Mouse (Mus musculus) cerebellum, adult 2 months (tissue): Measurements from ENCODE around the gene Gpld1.

ENCODE experiments used
- CTCF ChIP-seq: fragments of 200-500 bp; IDR thresholded peaks from 2 replicates; pipeline ENCODE4 v1.5.1; 2011; ENCODE audit warnings: low read depth, mild to moderate bottlenecking, control low read depth, low read length, moderate library complexity, borderline replicate concordance; ENCODE audit not compliant: insufficient read depth
- POLR2A ChIP-seq: fragments of 200-500 bp; IDR thresholded peaks from 2 replicates; pipeline ENCODE4 v1.6.1; 2011; ENCODE audit warnings: low read length, control low read depth, borderline replicate concordance; ENCODE audit not compliant: insufficient read depth

DNA sequence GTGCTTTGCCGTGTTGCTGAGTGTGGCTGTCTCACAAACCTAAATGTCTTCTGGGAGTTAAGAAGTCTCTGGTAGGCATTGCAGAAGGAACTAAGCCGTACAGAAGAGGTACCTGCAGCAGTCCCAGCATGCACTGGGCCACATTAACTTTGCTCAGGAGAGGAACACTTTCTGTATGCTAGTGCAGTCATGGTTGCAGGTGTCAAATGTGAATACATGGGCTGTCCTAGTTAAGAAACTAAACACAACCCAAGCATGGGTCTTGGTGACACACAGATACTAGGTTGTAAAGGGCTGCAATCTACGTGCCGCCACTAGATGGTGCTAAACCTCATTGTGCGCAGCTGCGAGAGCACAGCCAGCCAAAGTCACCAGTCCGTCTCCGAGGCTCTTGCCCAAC is 64.2 kb downstream of the Gpld1 start:
- TF ChIP-seq POLR2A, result no peak
- peak; percentile 29; the same call in 1 of the 2 replicates for TF ChIP-seq CTCF
